Mouse (Mus musculus) right cerebral cortex, postnatal 25 days (tissue): ENCODE data around the gene Olfr145.

Experiments used
- DNase-seq: peaks from one replicate; pipeline ENCODE4 v3.0.0; 2022

Olfr145 gene

DNA sequence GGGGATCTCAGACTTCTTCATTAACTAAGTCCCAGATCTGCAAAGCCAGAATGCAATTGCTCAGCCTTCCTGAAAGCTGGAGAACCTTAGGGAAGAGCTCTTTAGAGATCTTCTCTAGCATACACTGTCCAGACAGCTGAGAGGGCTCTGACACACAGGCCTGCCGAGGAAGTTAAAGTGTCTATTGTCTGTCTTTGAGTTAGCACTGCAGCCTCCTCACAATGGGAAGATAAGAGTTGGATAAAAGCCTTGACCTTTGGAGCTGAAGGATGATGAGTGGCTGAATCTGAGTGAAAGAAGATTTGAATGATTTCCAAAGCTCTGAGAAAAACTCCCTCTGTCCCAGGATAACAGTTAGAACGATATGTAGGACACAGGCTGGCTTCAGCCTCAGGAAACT, at the start of gene Olfr145:
TSS of gene Olfr145 (plus strand) at position 64 of the 400 bp plus-strand sequence.
- no peak for DNase-seq

GRCm38 (mm10) chr9:37849267-37849666, 47.3 kb upstream of the Olfr145 start:
- DNase-seq = no peak

GRCm38 (mm10) chr9:37853969-37854368, 42.6 kb upstream of the Olfr145 start, which contains the start of gene Olfr877:
Gene Olfr877 (plus strand): TSS chr9:37854269.
- DNase-seq = no peak

DNA sequence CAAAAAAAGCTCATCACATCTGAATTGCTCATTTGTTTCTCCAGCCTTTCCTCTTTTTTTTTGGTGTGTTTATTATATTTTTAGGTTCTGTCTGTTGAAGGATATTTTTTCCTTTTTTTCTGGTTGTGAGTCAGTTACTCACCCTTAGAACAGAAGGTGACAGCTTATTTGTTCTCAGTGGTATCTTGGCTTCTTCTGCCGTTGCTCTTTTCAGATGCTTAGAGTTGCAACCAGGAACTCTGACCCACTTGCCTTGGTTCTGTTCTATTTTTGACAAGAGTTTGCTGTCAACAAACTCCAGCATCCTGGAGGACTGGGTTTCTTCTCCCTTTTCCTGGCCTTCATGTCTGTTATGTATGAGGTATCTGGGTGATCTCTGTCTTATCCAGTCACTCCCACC, 33.2 kb upstream of the Olfr145 start:
- DNase-seq = no peak

DNA sequence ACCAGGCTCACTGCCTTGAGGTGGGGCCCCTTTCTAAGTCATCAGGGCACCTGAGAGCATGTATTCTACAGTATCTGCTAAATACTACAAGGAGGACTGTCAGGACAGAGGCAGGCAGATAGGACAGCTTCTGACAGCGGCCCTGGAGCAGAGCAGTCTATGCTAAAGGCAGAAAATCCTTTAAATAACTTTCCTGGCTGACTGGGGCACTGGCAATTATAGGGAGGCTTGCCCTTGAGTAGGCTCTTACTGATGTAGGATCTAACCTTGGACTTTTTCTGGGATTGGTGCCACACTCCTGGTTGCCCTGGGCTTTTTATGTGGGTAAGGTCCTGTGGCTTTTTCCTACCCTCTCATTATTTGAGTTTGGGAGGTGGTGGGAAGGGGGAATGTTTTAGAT, 26.3 kb upstream of the Olfr145 start:
- DNase-seq = no peak

DNA sequence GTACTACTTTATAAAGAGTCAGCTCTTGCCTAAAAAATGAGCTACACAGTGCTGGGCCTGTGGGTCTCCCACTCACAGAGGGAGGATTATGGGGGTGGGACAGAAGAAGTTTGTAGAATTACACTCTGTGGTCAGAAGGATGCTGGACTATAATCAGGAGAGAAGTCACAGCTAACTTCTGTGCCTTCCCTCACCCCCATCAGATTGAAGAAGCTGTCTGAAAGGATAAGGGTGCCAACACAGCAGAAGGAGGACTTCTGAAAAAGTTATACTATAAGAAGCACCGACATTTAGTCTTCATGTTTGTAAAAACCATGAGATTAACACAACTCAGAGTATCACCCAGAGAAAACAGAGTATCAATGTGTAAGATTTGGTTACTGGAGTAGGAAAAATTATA, 25.4 kb upstream of the Olfr145 start:
- DNase-seq = no peak

GRCm38 (mm10) chr9:37871536-37871935, 25.0 kb upstream of the Olfr145 start:
- DNase-seq = no peak

GRCm38 (mm10) chr9:37890960-37891359, 5.6 kb upstream of the Olfr145 start:
- DNase-seq = no peak

DNA sequence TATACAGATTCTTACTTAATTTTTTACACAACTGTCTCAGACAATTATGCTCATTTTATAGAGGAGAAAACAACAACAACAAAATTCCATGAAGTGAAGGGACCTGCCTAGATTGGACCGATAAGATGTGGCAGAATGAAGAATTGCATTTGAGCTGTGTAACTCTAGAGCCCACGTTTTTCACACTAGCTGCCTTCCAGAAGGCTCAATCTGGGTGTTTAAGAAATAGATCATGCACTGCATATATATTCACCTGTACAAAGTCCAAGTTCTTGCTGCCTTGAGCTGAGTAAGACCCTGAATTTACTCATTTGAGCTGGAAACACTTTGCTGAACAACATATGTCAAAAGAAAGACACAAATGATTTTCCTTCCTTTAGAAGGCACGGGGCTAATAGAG, 9.0 kb downstream of the Olfr145 start:
- no peak for DNase-seq

GRCm38 (mm10) chr9:37917540-37917939, 21.0 kb downstream of the Olfr145 start, which contains the start of gene Olfr878:
Gene Olfr878 (plus strand): TSS chr9:37917840.
- no peak for DNase-seq

DNA sequence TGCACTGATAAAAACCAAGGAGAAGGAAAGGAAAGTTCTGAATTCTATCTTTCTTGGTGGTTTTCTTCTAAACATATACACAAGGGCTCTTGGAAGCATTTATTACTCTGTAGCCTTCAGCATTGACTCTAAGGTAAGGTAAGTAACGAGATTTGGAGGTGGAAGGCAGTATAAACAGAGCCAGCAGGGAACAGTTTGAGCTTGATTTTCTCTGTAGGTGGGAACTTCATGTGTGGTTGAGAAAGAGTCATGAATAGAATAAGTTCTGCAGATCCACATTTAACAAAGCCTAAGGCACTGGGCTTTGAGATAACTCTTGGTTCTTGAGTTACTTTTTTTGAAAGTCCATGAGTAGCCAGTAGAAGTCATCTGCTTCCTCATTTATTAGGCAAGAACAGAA, 21.5 kb downstream of the Olfr145 start:
- DNase-seq = no peak

- DNase-seq = no peak
These were observed 27.7 kb downstream of the Olfr145 start for GRCm38 (mm10) chr9:37924194-37924593.

GRCm38 (mm10) chr9:37925445-37925844, 28.9 kb downstream of the Olfr145 start:
- DNase-seq = no peak

GRCm38 (mm10) chr9:37926019-37927013, 29.8 kb downstream of the Olfr145 start:
- no peak for DNase-seq

- peak; percentile 73 for DNase-seq
These were observed 36.0 kb downstream of the Olfr145 start for GRCm38 (mm10) chr9:37932519-37932918.

GRCm38 (mm10) chr9:37934146-37934545, 37.6 kb downstream of the Olfr145 start:
- no peak for DNase-seq

DNA sequence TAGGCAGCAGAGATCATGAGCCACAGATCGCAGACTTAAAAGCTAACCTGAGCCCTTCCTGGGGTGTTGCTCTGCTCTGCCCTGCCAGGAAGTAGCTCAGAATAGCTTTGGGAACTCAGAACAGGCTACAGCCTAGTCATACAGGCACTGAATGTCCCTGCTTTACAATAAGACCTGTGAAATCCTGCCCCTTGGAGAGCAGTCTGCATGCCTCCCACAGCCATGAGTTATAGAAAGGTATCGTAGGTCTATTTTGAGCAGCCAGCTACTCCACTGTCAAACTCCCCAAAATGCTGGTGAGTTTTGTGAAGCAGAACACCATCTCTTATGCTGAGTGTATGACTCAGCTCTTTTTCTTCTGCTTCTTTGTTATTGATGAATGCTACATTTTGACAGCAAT, 44.6 kb downstream of the Olfr145 start:
- DNase-seq = peak; percentile 11
